Mouse (Mus musculus): ENCODE data around the gene Lrrc4.
A peak's percentile ranks its signal among the peaks of the same experiment; 100 is the strongest.

Gene Lrrc4

GRCm38 (mm10) chr6:28678896-28679295 lies 152.7 kb downstream of the Lrrc4 start:
- no peak for DNase-seq (ENCODE audit: inconsistent ontology term)

- no peak for DNase-seq (ENCODE audit: inconsistent ontology term)
Observed at GRCm38 (mm10) chr6:28674686-28675085, 156.9 kb downstream of the Lrrc4 start.

GRCm38 (mm10) chr6:28672388-28672787 lies 159.2 kb downstream of the Lrrc4 start:
- no peak for DNase-seq (ENCODE audit: inconsistent ontology term)

- DNase-seq (ENCODE audit: inconsistent ontology term) = no peak
Observed at GRCm38 (mm10) chr6:28669251-28669650, 162.3 kb downstream of the Lrrc4 start.

GRCm38 (mm10) chr6:28667586-28667985 lies 164.0 kb downstream of the Lrrc4 start:
- DNase-seq (ENCODE audit: inconsistent ontology term) = no peak

- DNase-seq (ENCODE audit: inconsistent ontology term) = no peak
Observed at GRCm38 (mm10) chr6:28664716-28665115, 166.8 kb downstream of the Lrrc4 start.

GRCm38 (mm10) chr6:28663670-28664069 lies 167.9 kb downstream of the Lrrc4 start:
- no peak for DNase-seq (ENCODE audit: inconsistent ontology term)

- no peak for DNase-seq (ENCODE audit: inconsistent ontology term)
Observed at GRCm38 (mm10) chr6:28663004-28663403, 168.5 kb downstream of the Lrrc4 start.

- DNase-seq (ENCODE audit: inconsistent ontology term) = no peak
Observed at GRCm38 (mm10) chr6:28656511-28656910, 175.0 kb downstream of the Lrrc4 start.

- DNase-seq (ENCODE audit: inconsistent ontology term) = no peak
Observed at GRCm38 (mm10) chr6:28645231-28645630, 186.3 kb downstream of the Lrrc4 start.

- DNase-seq (ENCODE audit: inconsistent ontology term) = no peak
Observed at GRCm38 (mm10) chr6:28642909-28643308, 188.6 kb downstream of the Lrrc4 start.

- no peak for DNase-seq (ENCODE audit: inconsistent ontology term)
Observed at GRCm38 (mm10) chr6:28640088-28640487, 191.5 kb downstream of the Lrrc4 start.

GRCm38 (mm10) chr6:28635531-28636348 lies 195.8 kb downstream of the Lrrc4 start:
- no peak for DNase-seq (ENCODE audit: inconsistent ontology term)

GRCm38 (mm10) chr6:28635092-28635491 lies 196.5 kb downstream of the Lrrc4 start:
- no peak for DNase-seq (ENCODE audit: inconsistent ontology term)

- DNase-seq (ENCODE audit: inconsistent ontology term) = no peak
Observed at GRCm38 (mm10) chr6:28633656-28634055, 197.9 kb downstream of the Lrrc4 start.

- DNase-seq (ENCODE audit: inconsistent ontology term) = peak; percentile 65
Observed at GRCm38 (mm10) chr6:28633120-28633519, 198.4 kb downstream of the Lrrc4 start.

GRCm38 (mm10) chr6:28630926-28631325 lies 200.6 kb downstream of the Lrrc4 start:
- DNase-seq (ENCODE audit: inconsistent ontology term) = no peak

GRCm38 (mm10) chr6:28629866-28630265 lies 201.7 kb downstream of the Lrrc4 start:
- peak; percentile 78 for DNase-seq (ENCODE audit: inconsistent ontology term)

GRCm38 (mm10) chr6:28628408-28628807 lies 203.1 kb downstream of the Lrrc4 start:
- peak; percentile 60 for DNase-seq (ENCODE audit: inconsistent ontology term)

- no peak for DNase-seq (ENCODE audit: inconsistent ontology term)
Observed at GRCm38 (mm10) chr6:28622963-28623362, 208.6 kb downstream of the Lrrc4 start.

GRCm38 (mm10) chr6:28622522-28622921 lies 209.0 kb downstream of the Lrrc4 start:
- DNase-seq (ENCODE audit: inconsistent ontology term) = no peak

- no peak for DNase-seq (ENCODE audit: inconsistent ontology term)
Observed at GRCm38 (mm10) chr6:28621961-28622360, 209.6 kb downstream of the Lrrc4 start.

- no peak for DNase-seq (ENCODE audit: inconsistent ontology term)
Observed at GRCm38 (mm10) chr6:28621431-28621830, 210.1 kb downstream of the Lrrc4 start.

- DNase-seq (ENCODE audit: inconsistent ontology term) = peak; percentile 45
Observed at GRCm38 (mm10) chr6:28618751-28619153, 212.8 kb downstream of the Lrrc4 start.

Measured in Muller cell, postnatal 12 days (primary cell).